Mouse (Mus musculus) ovary, postnatal 14 days (tissue): Measurements from ENCODE around the gene Kcnt1.
A peak's percentile ranks its signal among the peaks of the same experiment; 100 is the strongest.

Source experiments
- DNase-seq: peaks from one replicate; pipeline ENCODE4 v3.0.0; 2022; ENCODE audit warnings: low spot score

Kcnt1 gene

DNA sequence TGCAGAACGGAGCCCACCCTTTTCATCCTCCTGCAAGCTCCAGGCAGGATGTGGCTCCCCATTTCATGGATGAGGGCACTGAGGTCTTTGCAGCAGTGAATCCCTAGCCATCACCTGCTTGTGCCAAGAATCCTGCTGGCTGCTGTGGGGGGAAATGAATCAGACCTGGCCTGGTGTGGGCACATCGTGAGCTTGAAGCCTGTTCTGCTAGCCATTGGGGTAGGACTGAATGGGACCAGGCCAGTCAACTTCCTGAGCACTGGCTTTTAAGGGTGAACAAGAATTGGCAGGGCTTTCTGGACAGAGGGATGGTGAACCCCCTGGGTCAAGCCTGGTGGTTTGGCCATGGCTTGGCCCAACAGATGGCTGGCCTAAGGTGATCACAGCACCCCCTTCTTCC lies 15.0 kb downstream of the Kcnt1 start:
- no peak for DNase-seq

DNA sequence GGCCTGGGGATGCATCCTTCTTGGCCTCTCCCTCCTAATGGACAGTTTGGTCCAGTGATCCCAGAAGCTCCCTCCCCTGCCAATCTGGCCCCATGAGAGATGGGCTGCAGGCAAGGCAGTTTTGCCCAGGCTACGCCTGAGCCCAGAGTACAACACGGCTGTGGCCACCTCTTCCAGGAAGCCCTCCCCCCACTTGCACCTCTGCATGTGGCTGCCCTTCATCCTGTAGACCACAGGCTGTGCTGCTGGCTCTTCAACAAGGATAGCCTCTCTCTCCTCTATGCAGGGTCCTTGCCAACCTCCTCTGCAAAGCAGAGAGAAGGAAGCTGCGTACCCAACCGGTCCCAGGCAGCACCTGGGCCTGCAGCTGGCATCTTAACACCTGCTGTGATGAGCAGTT lies 15.5 kb downstream of the Kcnt1 start:
- DNase-seq, result no peak

DNA sequence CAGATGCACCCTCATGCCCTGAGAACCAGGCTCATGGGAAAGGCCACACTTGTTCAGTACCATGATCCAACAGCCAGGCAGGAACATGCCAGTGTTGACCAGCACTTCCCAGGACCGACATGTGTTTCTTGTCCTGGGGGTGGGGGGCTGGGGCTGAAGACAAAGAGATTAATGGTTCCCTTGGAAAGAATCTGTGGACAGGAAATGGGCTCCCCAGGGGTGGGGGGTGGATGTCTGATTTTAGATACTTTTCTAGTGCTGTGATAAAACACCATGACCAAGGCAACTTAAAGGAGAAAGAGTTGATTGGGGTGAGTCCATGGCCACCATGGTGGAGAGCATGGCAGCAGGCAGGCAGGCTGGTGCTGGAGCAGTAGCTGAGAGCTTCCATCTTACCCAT lies 18.7 kb downstream of the Kcnt1 start:
- no peak for DNase-seq

DNA sequence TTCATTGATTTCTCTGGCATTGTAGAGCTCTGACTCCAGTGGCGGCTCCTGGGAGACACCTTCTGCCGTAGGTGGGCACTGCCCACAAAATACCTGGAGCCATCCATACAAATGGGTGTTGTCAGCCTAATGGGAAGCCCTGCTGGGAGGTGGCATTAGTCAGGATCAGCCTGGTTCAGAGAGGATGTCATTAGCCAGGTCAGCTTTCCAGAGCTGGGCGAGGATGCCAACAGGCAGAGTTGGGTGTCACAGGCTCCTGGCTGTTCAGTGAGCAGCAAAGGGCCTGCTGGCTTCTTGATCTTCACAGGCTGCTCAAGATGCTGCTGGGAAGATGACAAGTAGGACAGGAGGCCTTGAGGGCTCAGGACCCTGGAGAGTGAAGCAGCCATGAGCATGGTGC lies 21.2 kb downstream of the Kcnt1 start:
- DNase-seq, result no peak

DNA sequence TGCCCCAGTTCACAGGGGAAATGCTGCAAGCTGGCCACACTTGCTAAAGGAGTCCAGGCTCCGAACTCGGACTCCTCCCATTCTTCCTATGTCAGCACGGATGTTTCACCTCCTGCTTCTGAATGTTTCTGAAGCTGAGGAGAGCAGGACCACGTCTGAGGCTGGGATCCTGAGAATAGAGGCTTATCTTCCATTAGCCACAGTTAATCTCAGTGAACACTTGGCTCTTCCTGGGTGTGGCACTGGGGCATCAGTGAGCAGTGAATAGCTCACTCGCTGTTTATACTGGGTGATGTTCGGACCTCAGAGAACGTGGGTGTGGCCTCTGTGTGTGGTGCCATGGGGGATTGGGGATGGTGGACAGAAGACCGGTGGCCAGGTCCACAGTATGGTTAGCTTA lies 23.7 kb downstream of the Kcnt1 start:
- DNase-seq, result no peak

DNA sequence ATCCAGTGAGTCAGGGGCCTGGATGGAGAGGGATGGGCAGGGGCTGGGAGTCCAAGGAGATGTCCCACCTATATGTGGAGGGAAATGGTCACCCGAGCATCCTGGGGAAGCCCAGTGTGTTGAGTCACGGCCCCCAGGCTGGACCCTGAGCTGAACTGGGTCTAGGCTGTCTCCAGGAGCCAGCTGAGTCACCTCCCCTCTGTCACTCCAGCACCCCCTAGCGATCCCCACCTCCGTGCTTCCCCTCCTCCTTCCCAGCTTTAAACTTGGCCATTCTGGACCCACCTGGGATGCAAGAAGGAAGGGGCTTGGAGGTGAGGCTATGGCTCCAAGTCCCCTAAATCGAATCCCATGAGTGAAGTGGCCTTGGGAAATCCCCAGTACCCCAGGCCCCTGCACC lies 24.6 kb downstream of the Kcnt1 start:
- DNase-seq, result no peak

DNA sequence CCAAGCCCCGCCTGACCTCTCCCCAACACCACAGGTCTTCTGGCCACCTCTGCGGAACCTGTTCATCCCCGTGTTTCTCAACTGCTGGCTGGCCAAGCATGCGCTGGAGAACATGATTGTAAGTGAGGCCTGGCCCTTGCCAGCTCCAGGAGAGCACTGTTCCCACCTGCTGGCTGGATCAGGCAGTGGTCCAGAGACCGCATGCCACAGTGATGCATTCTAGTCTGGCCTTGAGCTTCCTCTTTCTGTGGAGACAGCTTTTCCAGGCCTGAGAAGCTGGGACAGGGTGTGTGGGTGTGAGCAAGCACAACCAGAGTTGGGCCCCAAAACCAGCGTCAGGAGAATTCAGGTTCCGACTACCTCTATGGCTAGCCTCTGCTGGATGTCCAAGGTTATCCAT lies 28.9 kb downstream of the Kcnt1 start:
- DNase-seq, result no peak

DNA sequence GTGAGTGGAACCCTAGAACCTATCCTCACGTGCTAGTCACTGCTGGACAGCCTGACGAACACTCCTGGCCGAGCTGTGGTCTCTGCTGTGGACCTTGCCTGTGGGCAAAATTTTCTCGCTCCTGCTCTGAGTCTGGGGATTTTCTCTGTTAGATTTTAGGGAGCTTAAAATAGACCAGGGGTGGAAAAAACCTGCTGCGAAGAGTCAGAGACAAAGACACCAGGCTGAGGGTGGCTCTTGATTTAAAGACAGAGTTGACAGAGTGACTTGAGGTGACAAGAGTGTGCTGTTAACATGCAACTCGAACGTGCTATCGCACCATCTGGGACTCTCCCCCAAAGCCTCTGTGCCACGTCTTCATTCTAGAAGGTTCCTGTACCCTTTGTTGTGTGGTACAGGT lies 35.4 kb downstream of the Kcnt1 start:
- no peak for DNase-seq

DNA sequence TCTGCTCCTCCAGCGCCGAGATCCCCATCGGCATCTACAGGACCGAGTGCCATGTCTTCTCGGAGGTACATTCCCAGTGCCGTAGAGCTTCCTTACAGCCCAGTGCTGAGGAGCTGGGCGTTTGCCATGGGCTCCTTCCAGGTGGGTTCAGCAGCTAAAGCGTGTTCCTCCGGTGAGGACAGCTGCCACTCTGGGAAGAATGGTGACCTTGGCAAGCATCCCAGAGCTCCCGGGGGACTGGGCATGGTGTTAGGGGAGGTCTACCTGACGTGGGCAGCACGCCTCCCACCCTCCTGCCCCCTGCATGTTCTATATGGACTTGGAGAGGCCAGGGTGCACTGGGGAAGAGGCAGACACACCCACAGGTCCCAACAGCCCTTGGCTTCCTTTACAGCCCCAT lies 46.3 kb downstream of the Kcnt1 start:
- DNase-seq, result no peak

DNA sequence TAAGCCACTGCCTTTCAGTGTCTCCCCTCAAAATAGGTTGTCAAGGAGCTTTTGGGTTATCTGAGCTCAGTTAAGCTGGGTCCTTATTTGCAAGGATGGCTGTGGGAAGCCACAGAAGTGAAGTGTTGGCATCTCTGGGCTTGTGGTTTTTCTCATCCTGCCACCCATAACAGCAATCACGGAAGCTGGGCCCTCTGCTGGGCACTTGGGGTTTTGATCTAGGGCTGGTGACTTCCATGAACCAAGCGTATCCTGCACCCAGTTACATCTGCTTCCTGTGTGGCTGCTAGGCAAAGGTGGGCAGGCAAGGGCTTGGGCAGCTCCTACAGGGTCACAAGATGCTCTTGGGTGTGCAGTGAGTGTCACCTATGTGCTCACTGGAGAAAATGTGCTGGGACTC lies 49.7 kb downstream of the Kcnt1 start:
- peak; percentile 7 for DNase-seq

DNA sequence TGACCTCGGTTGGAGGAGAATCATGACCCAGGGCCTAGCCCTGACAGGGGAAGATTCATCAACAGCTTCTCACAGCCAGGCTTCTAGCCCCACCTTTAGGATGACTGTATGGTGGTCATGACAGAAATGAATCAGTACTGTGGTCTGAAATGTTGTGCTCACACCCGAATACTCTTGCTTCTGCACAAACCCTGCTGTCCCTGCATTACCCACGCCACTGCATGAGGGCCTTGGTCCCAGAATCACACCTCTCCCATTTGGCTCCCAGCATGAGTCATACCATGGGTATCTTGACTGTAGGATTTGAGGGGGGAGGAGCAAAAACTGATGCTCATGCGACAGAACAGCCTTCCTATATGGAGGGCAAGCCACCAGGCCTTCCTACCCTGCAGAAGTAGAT lies 50.7 kb downstream of the Kcnt1 start:
- no peak for DNase-seq

DNA sequence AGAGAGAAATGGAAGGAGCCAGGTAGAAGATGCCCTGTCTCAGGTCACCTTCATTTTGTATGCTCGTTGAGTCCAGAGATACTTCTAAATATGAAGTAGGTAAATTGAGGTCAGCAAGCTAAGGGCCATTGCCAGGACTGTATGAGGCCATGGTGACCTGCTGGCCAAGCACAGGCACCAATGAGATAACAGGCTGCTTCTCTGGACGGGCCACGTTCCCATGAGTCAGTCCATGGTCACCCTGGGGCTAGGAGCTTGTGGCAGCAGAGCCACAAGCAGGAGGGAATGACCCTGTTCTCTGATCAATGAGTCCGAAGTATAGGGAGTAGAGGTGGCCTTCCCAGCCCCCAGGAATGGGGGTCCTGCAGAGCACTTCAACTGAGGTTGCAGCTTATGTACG lies 51.3 kb downstream of the Kcnt1 start:
- DNase-seq, result no peak

DNA sequence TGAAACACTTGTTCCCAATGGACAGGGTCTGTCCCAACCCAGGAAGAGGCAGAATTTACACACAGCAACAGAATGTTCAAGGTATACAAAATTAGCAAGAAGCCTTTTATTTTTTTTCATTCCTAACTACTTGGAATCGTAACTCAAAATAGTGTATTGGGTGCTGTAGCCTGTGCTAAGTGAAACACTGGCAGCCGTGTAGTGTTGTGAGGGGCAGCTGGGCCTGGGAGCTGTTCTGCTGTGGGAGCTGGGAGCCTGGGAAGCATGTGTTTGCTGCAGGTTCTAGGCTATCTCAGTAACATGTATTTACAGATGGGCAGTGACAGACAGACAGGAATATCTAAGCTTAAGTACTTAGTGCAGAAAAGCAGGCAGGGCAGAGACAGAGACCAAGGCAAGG lies 54.9 kb downstream of the Kcnt1 start:
- DNase-seq, result no peak

DNA sequence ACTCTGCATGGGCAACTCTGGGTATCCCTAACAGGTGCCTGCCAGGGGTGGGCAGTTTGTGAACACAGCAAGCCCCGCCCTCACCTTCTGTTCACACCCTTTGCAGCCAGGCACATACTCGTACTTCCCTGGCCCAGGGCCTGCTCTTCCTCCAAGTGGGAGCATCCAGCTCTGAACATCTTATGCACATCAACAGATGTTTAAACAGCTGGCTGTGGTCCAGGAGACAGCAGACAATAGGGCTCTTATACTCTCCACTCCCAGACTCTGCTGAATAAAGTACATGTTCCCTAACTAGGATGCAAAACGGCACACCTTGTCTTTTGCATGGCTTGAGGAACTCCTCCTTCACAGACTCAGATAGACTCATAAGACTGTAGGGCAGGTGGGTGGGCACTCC lies 56.4 kb downstream of the Kcnt1 start:
- DNase-seq, result peak; percentile 2

DNA sequence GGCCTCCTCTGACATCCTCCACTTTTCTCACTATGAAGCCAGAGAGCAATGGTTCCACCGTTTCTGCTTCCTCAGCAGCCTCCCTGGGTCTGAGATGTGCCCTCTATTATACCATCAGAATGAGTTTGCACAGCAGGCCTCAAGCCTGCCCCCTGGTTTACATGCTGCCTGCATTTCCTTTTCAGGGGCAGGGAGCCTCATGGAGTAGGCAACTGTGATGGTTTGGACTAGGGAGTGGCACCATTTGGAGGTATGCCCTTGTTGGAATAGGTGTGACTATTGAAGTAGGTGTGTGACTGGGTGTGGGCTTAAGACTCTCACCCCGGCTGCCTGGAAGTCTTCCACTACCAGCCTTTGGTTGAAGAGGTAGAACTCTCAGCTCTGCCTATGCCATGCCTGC lies 60.3 kb downstream of the Kcnt1 start:
- no peak for DNase-seq

DNA sequence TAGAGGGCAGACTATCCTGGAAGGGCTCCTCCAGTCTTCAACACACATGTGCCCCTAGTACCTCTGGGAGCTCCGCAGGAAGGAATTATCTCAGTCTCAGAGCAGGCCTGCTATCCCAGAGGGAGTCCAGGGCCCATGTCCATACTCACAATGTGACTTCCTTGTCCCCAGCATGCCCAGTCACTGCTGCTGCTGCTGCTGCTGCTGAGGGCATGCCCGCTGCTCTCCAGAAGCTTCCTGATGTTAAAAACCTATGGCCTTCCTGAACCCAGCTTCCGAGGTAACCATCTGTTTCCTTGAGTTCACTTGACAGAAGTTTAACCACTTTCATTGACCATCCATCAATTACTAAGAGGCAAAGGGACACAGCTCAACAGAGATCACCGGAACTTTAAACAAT lies 61.4 kb downstream of the Kcnt1 start:
- no peak for DNase-seq

DNA sequence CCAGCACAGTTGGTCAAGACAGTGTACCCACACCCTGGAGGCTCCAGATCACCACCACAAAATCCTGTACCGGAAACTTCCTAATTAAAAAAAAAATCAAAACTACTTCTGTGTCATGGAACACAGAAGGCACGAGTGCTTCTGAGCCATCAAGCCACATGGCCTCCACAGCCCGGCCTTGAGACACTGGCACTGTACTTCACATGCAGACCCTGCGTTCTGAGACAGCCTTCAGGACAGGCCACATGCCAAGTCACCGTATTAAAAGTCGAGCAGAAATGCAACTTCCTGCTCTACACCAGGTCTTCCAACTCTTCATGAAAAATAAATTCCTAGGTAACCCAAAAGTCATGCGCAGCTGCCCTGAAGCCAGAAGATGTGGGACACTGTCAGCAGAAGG lies 64.3 kb downstream of the Kcnt1 start:
- DNase-seq, result no peak

DNA sequence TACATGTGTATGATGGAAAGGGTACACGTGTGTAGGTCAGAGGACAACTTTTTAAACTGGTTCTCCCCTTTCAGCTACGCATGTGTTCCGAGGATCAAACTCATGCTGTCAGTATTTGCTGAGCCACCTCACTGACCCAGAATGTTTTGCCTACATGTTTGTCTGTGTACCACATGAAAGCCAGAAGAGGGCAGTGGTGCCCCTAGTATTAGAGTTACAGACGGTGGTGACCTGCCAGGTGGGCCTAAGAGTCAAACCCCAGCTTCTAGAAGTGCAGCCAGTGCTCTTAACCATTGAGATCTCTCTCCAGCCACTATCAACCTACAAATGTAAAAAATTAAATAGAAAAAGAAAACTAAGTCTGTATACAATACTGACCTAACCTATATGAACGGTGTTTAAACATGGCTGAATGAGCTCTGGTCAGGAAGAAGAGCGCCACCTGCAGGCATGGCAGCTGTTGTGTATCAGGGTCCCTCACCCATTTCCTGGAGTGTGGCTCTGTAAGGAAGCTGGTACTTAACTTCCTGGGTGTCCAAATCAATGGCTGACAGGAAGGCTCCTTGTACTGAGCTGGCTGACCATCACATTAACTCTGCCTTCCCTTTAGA lies 67.8 kb downstream of the Kcnt1 start:
- DNase-seq, result no peak

DNA sequence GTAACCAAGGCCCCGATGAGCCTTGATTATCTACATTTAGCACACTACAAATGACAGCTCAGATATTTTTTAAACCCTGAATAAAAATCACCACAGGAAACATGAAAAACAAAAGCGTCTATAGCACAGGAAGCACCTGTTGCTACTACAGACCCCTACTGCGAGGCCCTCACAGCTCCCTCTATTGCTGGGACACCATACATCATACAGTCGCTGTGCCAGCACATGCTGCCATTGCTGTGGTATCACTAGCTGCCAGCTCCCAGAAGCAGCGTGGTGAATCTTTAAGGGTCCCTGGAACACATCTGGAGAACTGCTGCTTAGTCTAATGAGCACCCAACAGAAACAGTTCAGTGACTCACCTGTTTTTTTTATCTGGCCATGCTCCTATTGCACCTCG lies 77.0 kb downstream of the Kcnt1 start:
- no peak for DNase-seq

DNA sequence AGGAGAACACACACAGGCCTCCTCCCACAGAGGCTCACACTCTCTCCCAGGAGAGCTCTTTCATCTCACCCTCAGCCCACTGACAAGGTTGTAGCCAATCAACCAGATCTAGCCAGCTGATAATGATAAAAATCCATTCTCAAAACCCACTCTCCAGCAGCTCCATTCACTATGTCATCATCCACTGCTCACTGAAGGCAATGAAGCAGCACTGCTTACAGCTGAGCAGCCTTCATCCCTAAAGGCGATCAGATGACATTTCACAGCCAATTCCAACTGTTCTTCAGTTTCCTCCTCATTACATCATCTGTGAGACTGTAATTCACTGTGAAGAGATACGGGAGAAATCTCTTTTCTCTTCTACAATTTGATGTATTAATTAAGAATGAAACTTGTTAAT lies 80.3 kb downstream of the Kcnt1 start:
- no peak for DNase-seq

DNA sequence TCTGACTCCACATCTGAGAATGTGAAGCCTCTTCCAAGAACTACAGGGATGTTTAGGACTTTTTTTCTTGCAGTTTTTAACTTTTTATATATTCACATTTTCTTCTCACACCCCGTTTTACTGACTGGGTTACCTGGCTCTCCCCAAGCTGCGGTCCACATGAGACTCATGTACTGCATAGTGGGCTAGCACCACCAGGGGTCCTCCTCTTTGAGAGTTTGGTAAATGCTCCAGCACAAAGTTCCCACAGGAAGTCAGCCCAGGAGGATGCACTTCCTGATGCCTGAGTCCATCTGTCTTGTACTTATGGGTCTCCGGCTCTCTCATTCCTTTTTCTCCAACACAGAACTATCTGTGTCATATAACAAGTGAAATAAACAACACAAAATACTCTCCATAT lies 84.4 kb downstream of the Kcnt1 start:
- no peak for DNase-seq

DNA sequence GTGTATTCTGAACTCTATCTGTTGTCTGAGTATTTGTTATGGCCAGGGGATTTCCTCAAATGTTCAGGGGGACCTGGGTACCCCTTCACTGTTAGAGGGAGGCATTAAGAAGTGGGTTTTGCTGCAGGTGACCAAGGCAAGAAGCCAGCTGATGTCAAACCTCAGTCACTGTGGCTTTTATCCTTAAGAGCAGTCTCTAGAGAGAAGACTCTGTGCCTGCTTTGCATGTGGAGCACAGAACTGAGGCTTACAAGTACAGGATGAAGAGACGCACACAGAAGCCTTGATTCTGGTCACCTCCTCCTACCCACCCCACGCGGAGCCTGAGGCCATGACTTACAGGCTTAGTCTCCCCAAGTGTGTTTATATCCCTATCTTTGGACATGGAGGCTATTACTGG lies 85.8 kb downstream of the Kcnt1 start:
- DNase-seq, result no peak
